Mouse (Mus musculus): ENCODE data around the gene Sorbs2. TPM values are rescaled to one million over a fixed set of nuclear protein-coding genes. Genes with fewer than 3 reads are reported as not detected.

Sorbs2 gene
- polyA plus RNA-seq, 2 experiments: 3.7 to 6.2 TPM

- Histone ChIP-seq H3K4me3 (ENCODE audit: insufficient read depth in 1 of 2, low read depth in 2 of 2, low read length in 2 of 2) (no peak overlapping the region), H3K4me2 (ENCODE audit: low read depth) (no peak overlapping the region), H3K27ac (no peak overlapping the region), H3K4me1 (replicated peaks; ENCODE audit: control insufficient read depth in 2 of 2, insufficient read depth in 2 of 2, low read length in 1 of 2) (no peaks in the 10 kb centered on the region), H3K27me3 (ENCODE audit: control insufficient read depth, insufficient read depth, low read length) (no peaks in the 10 kb centered on the region), H3K9me3 (ENCODE audit: control insufficient read depth, low read length) (no peaks in the 10 kb centered on the region), H3K36me3 (replicated peaks; ENCODE audit: control insufficient read depth, insufficient read depth, low read depth) (no peaks in the 10 kb centered on the region), H3K9ac (replicated peaks) (no peak overlapping the region)
- TF ChIP-seq CTCF (IDR thresholded peaks at IDR 0.05; ENCODE audit: low read depth): no peak
- no peak for TF ChIP-seq EP300 (IDR thresholded peaks at IDR 0.05; ENCODE audit: low read depth)
- ATAC-seq (ENCODE audit: insufficient read depth): no peak
- no peak for DNase-seq (ENCODE audit: low read depth in 3 of 3, low spot score in 3 of 3)
Measured at GRCm38 (mm10) chr8:45512369-45512768, 4.8 kb downstream of the Sorbs2 start.

GRCm38 (mm10) chr8:45521595-45521994 lies 14.0 kb downstream of the Sorbs2 start:
- H3K9ac ChIP-seq (replicated peaks): no peak overlapping the region
- no peak overlapping the region for H3K4me3 ChIP-seq (ENCODE audit: insufficient read depth in 1 of 2, low read depth in 2 of 2, low read length in 2 of 2)
- TF ChIP-seq EP300 (IDR thresholded peaks at IDR 0.05; ENCODE audit: low read depth) (no peak), CTCF (IDR thresholded peaks at IDR 0.05; ENCODE audit: low read depth) (no peak)
- H3K36me3 ChIP-seq (replicated peaks; ENCODE audit: control insufficient read depth, insufficient read depth, low read depth): no peaks in the 10 kb centered on the region
- H3K27me3 ChIP-seq (ENCODE audit: control insufficient read depth, insufficient read depth, low read length): no peaks in the 10 kb centered on the region
- no peaks in the 10 kb centered on the region for H3K9me3 ChIP-seq (ENCODE audit: control insufficient read depth, low read length)
- no peak overlapping the region for H3K27ac ChIP-seq
- H3K4me1 ChIP-seq (replicated peaks; ENCODE audit: control insufficient read depth in 2 of 2, insufficient read depth in 2 of 2, low read length in 1 of 2): no peaks in the 10 kb centered on the region
- H3K4me2 ChIP-seq (ENCODE audit: low read depth): no peak overlapping the region
- DNase-seq (ENCODE audit: low read depth in 3 of 3, low spot score in 3 of 3) (no peak), ATAC-seq (ENCODE audit: insufficient read depth) (no peak)
- WGBS (ENCODE audit: insufficient replicate concordance): 75% methylated on average over 6 of the region's 6 CpGs

- TF ChIP-seq CTCF (IDR thresholded peaks at IDR 0.05; ENCODE audit: low read depth) (no peak), EP300 (IDR thresholded peaks at IDR 0.05; ENCODE audit: low read depth) (no peak)
- DNase-seq (ENCODE audit: low read depth in 3 of 3, low spot score in 3 of 3): no peak
- H3K4me2 ChIP-seq (ENCODE audit: low read depth): no peak overlapping the region
- no peaks in the 10 kb centered on the region for H3K36me3 ChIP-seq (replicated peaks; ENCODE audit: control insufficient read depth, insufficient read depth, low read depth)
- H3K9me3 ChIP-seq (ENCODE audit: control insufficient read depth, low read length): no peaks in the 10 kb centered on the region
- ATAC-seq (ENCODE audit: insufficient read depth): no peak
- no peak overlapping the region for H3K9ac ChIP-seq (replicated peaks)
- WGBS (ENCODE audit: insufficient replicate concordance): 48% methylated on average over 2 of the region's 2 CpGs
- no peaks in the 10 kb centered on the region for H3K27me3 ChIP-seq (ENCODE audit: control insufficient read depth, insufficient read depth, low read length)
- no peaks in the 10 kb centered on the region for H3K4me1 ChIP-seq (replicated peaks; ENCODE audit: control insufficient read depth in 2 of 2, insufficient read depth in 2 of 2, low read length in 1 of 2)
- no peak overlapping the region for H3K27ac ChIP-seq
- no peak overlapping the region for H3K4me3 ChIP-seq (ENCODE audit: insufficient read depth in 1 of 2, low read depth in 2 of 2, low read length in 2 of 2)
Measured at GRCm38 (mm10) chr8:45527708-45528107, 20.1 kb downstream of the Sorbs2 start.

- H3K36me3 ChIP-seq (replicated peaks; ENCODE audit: control insufficient read depth, insufficient read depth, low read depth): no peaks in the 10 kb centered on the region
- TF ChIP-seq CTCF (IDR thresholded peaks at IDR 0.05; ENCODE audit: low read depth) (no peak), EP300 (IDR thresholded peaks at IDR 0.05; ENCODE audit: low read depth) (no peak)
- H3K9me3 ChIP-seq (ENCODE audit: control insufficient read depth, low read length): no peaks in the 10 kb centered on the region
- H3K4me3 ChIP-seq (ENCODE audit: insufficient read depth in 1 of 2, low read depth in 2 of 2, low read length in 2 of 2): no peak overlapping the region
- DNase-seq (ENCODE audit: low read depth in 3 of 3, low spot score in 3 of 3) (no peak), ATAC-seq (ENCODE audit: insufficient read depth) (no peak)
- no peak overlapping the region for H3K4me2 ChIP-seq (ENCODE audit: low read depth)
- 33% methylated on average over 2 of the region's 2 CpGs for WGBS (ENCODE audit: insufficient replicate concordance)
- no peaks in the 10 kb centered on the region for H3K27me3 ChIP-seq (ENCODE audit: control insufficient read depth, insufficient read depth, low read length)
- no peak overlapping the region for H3K27ac ChIP-seq
- no peak overlapping the region for H3K9ac ChIP-seq (replicated peaks)
- no peaks in the 10 kb centered on the region for H3K4me1 ChIP-seq (replicated peaks; ENCODE audit: control insufficient read depth in 2 of 2, insufficient read depth in 2 of 2, low read length in 1 of 2)
Measured at GRCm38 (mm10) chr8:45528890-45529289, 21.3 kb downstream of the Sorbs2 start.

- no peaks in the 10 kb centered on the region for H3K9me3 ChIP-seq (ENCODE audit: control insufficient read depth, low read length)
- H3K4me1 ChIP-seq (replicated peaks; ENCODE audit: control insufficient read depth in 2 of 2, insufficient read depth in 2 of 2, low read length in 1 of 2): no peaks in the 10 kb centered on the region
- no peak overlapping the region for H3K27ac ChIP-seq
- H3K4me2 ChIP-seq (ENCODE audit: low read depth): no peak overlapping the region
- ATAC-seq (ENCODE audit: insufficient read depth): no peak
- no peaks in the 10 kb centered on the region for H3K36me3 ChIP-seq (replicated peaks; ENCODE audit: control insufficient read depth, insufficient read depth, low read depth)
- no peak overlapping the region for H3K4me3 ChIP-seq (ENCODE audit: insufficient read depth in 1 of 2, low read depth in 2 of 2, low read length in 2 of 2)
- no peak overlapping the region for H3K9ac ChIP-seq (replicated peaks)
- 68% methylated on average over 9 of the region's 9 CpGs for WGBS (ENCODE audit: insufficient replicate concordance)
- H3K27me3 ChIP-seq (ENCODE audit: control insufficient read depth, insufficient read depth, low read length): no peaks in the 10 kb centered on the region
- no peak for DNase-seq (ENCODE audit: low read depth in 3 of 3, low spot score in 3 of 3)
- TF ChIP-seq EP300 (IDR thresholded peaks at IDR 0.05; ENCODE audit: low read depth) (no peak), CTCF (IDR thresholded peaks at IDR 0.05; ENCODE audit: low read depth) (no peak)
Measured at GRCm38 (mm10) chr8:45536578-45536977, 29.0 kb downstream of the Sorbs2 start.
